Mouse (Mus musculus) adrenal gland, adult (tissue): Measurements from ENCODE around the gene Abca7.

Experiments used
- DNase-seq, 2 experiments: peaks; one replicate each; pipeline ENCODE4 v3.0.0; 2022 to 2023; ENCODE audit warnings: low spot score in 1 of 2; ENCODE audit not compliant: inconsistent age in 2 of 2

The Abca7 gene

DNA sequence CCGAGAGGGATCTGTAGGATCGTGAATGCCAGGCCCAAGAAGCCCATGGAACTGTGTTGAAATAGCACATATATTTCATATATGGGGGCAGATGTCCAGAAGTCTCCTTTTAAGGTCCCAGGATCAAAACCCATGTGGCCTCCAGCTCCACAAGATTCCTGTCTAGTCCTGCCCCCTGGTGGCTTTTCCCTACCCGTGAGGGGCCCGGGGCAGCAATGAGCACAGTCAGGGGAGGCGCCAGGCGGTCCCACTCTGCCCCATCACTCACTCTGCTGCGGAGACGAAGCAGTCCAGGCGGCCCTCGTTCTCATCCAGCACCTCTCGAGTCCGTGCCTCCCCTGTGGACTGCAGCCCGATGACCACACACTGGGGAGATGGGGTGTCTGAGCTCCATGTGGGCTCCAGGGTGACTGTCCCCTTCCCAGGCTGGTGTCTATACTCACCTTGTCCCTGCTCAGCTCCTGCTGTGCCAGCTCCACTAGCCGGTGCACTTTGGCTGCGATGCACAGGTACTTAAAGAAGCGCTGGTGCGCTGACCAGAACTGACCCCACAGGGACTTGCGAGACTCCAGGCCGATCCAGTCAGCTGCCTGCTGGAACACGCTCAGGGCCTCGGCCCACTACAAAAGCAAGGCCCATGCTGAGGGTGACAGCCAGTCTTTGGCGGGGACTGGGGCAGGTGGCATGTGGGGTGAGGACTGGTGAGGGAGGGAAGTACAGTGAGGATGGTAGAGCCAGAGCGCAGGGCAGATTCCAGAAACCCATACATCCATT lies 67.8 kb downstream of the Abca7 start:
- DNase-seq, result no peak
